Mouse (Mus musculus) neutrophil, adult 5-6 weeks (primary cell): Measurements from ENCODE around the gene Htt. TPM values are rescaled to one million over a fixed set of nuclear protein-coding genes. Genes with fewer than 3 reads are reported as not detected.

Experiments
- ATAC-seq: fragments of 151-379, 151-347 bp; 2 replicates; pipeline ENCODE4 v1.8.0; 2017; ENCODE audit warnings: mild to moderate bottlenecking, moderate TSS enrichment; ENCODE audit not compliant: insufficient number of reproducible peaks, poor library complexity, low FRiP score, severe bottlenecking; ENCODE audit errors: extremely low read depth
- total RNA-seq: library from RNA; stranded (forward); fragments of 200-1000 nt; gene quantifications from 2 replicates; pipeline ENCODE4 v1.2.3, GENCODE M21; 2017

Htt gene
- total RNA-seq, 1 experiment from 2014 or later: 30.7 TPM

- no peak for ATAC-seq
Measured at GRCm38 (mm10) chr5:34956151-34956550, 194.6 kb downstream of the Htt start.

- no peak for ATAC-seq
Measured at GRCm38 (mm10) chr5:34957015-34957414, 195.5 kb downstream of the Htt start.

- no peak for ATAC-seq
Measured at GRCm38 (mm10) chr5:34960021-34960420, 198.5 kb downstream of the Htt start.

Other genes starting within 250 kb of the Htt start
- gene Tnip2, start 247.7 kb upstream of the Htt start, total RNA-seq: 69.4 and 75.8 TPM in 2 replicates
- gene Sh3bp2, start 235.9 kb upstream of the Htt start, total RNA-seq: 105 and 107 TPM in 2 replicates
- 399 and 418 TPM in 2 replicates for gene Add1, start 188.1 kb upstream of the Htt start, total RNA-seq
- 28.6 and 36.0 TPM in 2 replicates for gene Mfsd10, start 124.5 kb upstream of the Htt start, total RNA-seq
- 33.3 and 36.9 TPM in 2 replicates for gene Nop14, start 101.6 kb upstream of the Htt start, total RNA-seq
- 9.9 and 11.8 TPM in 2 replicates for gene Grk4, start 101.4 kb upstream of the Htt start, total RNA-seq
- 1.2 and 1.7 TPM in 2 replicates for gene Msantd1, start 146.3 kb downstream of the Htt start, total RNA-seq
- 1.5 and 2.1 TPM in 2 replicates for gene Rgs12, start 187.7 kb downstream of the Htt start, total RNA-seq